Mouse (Mus musculus) cerebellum, postnatal 36 days (tissue): ENCODE data around the gene Tmprss7.

ENCODE experiments used
- DNase-seq, 2 experiments: peaks; one replicate each; pipeline ENCODE4 v3.0.0; 2021 to 2022; ENCODE audit warnings: mixed read lengths in 2 of 2

Gene Tmprss7

GRCm38 (mm10) chr16:45624791-45625190 is 68.7 kb downstream of the Tmprss7 start:
- no peak for DNase-seq

- DNase-seq: no peak
Measured at GRCm38 (mm10) chr16:45623230-45623629, 70.2 kb downstream of the Tmprss7 start.

DNA sequence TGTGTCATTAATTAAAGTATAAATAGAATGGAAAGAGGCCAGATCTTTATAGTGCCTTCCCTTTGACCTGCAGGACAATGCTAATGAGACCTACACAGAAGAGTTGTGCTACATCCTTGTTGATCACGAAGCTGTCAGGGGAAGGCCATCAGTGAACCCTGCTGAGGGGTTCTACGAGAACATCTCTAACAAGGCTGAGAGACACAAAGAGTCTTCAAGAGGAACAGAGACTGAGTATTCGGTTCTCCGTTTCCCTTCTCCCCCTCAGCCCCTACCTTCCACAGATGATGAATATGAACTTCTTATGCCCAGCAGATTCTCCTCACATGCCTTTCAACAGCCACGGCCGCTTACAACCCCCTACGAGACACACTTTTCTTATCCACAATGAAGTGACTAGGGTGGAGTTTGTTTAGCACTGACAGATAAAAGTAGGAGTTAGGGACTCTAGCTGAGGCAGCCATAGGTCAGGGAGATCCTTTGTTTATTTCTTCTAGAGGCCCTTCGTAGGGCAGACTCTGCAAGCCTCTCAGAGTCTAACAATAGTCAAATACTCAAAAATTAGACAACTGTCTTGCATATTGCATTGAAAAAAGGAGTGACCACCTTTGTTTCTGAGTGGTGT is 73.6 kb downstream of the Tmprss7 start:
- no peak for DNase-seq

GRCm38 (mm10) chr16:45615944-45616343 is 77.5 kb downstream of the Tmprss7 start:
- DNase-seq: no peak

DNA sequence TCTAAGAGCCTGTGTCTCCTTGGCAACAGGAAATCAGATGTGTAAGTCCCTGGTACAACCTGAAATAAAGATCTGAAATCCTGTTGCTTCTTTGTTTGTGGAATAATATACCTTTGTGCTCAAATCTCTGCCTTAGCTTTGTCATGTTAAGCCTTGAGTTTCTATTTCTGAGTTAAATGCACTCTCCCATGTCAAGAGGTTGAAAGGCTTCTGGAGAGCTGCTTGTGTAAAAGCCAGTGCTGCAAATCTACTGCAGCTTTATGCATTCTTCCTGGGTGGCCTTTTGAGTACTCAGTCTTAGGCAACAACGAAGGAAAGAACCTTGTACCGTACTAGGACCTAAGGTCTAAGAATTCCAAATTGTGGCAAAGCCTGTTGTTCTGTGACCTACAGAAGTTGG is 80.2 kb downstream of the Tmprss7 start:
- no peak for DNase-seq

GRCm38 (mm10) chr16:45610267-45610666 is 83.2 kb downstream of the Tmprss7 start, which contains the start of gene Gcsam:
TSS of gene Gcsam (plus strand) at chr16:45610380.
- no peak for DNase-seq

- DNase-seq: peak in 1 of 2 experiments; percentile 6
Measured at GRCm38 (mm10) chr16:45609300-45609699, 84.2 kb downstream of the Tmprss7 start.

DNA sequence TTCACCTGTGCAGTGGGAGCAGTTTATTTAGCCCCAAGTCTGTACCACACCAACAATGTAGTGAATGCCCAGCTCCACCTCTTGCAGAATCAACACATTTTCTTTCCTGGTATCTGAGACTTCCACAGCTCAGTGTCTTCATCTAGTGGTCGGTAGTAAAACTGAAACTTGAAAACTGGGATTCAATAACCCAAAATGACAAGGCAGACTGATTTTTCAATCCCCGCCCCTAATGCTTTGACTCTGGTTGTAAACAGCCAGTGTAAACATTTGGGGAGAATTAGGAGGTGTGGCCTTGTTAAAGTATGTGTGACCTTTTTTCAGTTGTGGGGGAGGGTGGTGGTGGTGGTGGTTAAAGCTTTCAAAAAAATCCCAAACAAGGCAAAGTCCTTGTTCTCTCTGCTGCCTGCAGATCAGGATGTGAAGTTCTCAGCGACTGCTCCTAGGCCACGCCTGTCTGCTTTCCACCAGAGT is 84.9 kb downstream of the Tmprss7 start:
- DNase-seq: no peak
